Mouse (Mus musculus) CD8-positive naive resting alpha-beta T cell, adult 57 days (primary cell): ENCODE results near the gene Vmn1r52. TPM values are rescaled to one million over a fixed set of nuclear protein-coding genes. Genes with fewer than 3 reads are reported as not detected.

Experiments used
- total RNA-seq: library from RNA; stranded (reverse); gene quantifications from one replicate; pipeline ENCODE4 v1.2.4, GENCODE M21; 2023

The Vmn1r52 gene
- total RNA-seq, result not detected

DNA sequence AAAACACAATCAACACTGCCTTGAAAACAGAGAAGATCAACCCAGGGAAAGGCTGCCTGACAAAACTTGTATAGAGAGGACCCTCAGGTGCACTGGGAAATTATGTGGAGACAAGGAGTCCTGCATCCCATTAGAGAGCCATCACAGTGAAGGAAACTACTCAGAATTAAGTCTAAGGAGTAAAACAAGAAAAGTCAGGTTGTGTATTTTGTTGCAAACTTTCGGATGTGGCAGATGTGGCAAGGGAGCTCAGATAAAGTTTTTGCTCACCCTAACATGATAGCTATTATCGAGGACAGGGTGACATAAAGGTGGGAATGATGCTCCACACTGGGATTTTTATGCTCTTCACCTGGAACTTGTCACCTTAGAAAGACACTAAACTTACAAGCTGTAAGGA lies at the start of gene Vmn1r52:
Vmn1r52 (plus strand) TSS at position 301 of the 400 bp plus-strand sequence.

DNA sequence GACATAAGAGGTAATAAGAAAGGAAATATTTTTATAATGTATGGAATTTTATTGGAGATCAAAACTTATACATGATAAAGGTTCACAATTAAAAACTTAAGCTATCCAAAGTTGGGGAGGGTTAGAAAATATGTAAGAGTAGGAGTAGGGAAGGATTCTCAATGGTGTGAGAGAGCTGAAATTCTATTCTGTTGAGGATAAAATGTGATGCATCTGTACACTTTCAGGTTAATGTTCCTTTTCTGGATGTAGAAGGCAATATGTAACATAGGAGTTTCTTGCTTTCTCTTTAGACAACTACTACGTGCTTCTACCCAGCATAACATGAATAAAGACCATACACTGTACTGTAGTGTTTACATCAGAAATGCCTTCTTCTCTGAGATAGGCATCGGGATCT lies 27.9 kb downstream of the Vmn1r52 start, which contains the start of gene V1ra8:
V1ra8 (plus strand) TSS at position 301 of the 400 bp plus-strand sequence.

DNA sequence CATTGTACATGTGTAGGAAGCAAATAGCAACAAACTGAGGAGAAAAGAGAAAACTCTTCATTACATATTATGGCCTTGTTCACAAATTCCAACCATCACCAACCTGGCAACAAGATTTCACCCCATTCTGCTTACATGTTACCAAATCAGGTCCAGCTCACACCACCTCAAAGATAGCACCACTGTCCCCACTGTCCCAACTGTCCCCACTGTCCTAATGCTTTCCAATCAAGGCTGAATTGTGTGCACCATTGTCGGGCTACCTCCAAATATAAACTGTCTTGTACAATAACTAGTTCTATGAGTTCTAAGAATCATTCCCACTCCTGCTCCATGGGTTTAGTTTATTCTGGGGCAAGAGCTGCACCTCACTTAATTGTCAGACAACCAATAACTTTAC lies 49.7 kb downstream of the Vmn1r52 start, which contains the start of gene Vmn1r53:
Vmn1r53 (minus strand) TSS at position 101 of the 400 bp plus-strand sequence.

Other genes starting within 250 kb of the Vmn1r52 start
- gene Vmn1r45, start 234.2 kb upstream of the Vmn1r52 start, total RNA-seq, result not detected
- not detected for gene Vmn1r46, start 205.5 kb upstream of the Vmn1r52 start, total RNA-seq
- not detected for gene Vmn1r47, start 158.7 kb upstream of the Vmn1r52 start, total RNA-seq
- gene Vmn1r48, start 138.0 kb upstream of the Vmn1r52 start, total RNA-seq, result not detected
- not detected for gene Vmn1r49, start 96.3 kb upstream of the Vmn1r52 start, total RNA-seq
- not detected for gene Vmn1r50, start 73.4 kb upstream of the Vmn1r52 start, total RNA-seq
- not detected for gene Vmn1r51, start 52.2 kb upstream of the Vmn1r52 start, total RNA-seq
- gene V1ra8, start 28.0 kb downstream of the Vmn1r52 start, total RNA-seq, result not detected
- not detected for gene Vmn1r53, start 49.6 kb downstream of the Vmn1r52 start, total RNA-seq
- gene Vmn1r54, start 71.5 kb downstream of the Vmn1r52 start, total RNA-seq, result not detected
- gene BC048671, start 126.4 kb downstream of the Vmn1r52 start, total RNA-seq, result not detected
- not detected for gene Chst13, start 150.4 kb downstream of the Vmn1r52 start, total RNA-seq
- not detected for gene Uroc1, start 158.5 kb downstream of the Vmn1r52 start, total RNA-seq
- gene Zxdc, start 194.7 kb downstream of the Vmn1r52 start, total RNA-seq, result 32.3 TPM